Mouse (Mus musculus): ENCODE results near the gene Strn4. TPM values are rescaled to one million over a fixed set of nuclear protein-coding genes. Genes with fewer than 3 reads are reported as not detected.

Gene Strn4
- polyA plus RNA-seq, 1 experiment = 83.0 TPM

DNA sequence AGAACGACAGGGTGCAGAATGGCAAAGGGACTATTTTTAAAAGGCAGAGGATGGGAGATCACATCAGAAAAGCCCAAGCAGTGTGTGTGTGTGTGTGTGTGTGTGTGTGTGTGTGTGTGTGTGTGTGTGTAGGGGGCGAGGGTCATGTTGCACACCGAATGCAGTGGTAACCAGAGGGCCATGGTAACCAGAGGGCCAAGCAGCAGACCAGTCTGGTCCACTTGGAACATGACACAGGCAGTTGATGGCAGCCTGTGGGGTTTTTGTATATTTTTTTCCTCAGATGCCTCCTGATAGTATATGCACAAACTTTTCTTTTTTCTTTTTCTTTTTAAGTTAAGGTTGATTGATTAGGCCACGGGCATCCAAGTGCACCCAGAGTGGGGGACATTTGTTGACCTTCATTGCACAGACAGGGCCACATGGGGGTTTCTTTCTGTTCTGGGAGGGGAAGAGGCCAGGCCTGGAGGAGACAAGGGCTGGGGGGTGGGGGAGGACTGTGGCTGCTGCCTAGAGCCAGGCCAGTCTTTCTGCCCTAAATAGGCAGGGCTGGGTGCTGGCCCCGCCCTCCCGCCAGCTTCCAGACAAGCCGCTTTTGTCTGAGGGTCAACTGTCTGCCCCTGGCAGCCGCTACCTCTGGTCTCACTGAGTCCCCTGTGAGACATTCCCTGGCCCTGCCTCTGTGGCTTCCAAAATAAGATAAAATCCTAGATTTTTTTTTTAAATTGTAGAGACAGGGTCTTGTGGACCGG, 64.3 kb downstream of the Strn4 start:
- no peak overlapping the region for H3K4me3 ChIP-seq (replicated peaks)
- peaks cover 53% of the 10 kb centered on the region for H3K4me1 ChIP-seq
- peaks cover 50% of the 10 kb centered on the region for H3K27me3 ChIP-seq (replicated peaks)
- TF ChIP-seq GATA1 (IDR thresholded peaks at IDR 0.05; ENCODE audit: borderline replicate concordance, low read length) (no peak), FLI1 (IDR thresholded peaks at IDR 0.05; ENCODE audit: low read length) (no peak)
- peaks cover 14% of the 10 kb centered on the region for H3K9me3 ChIP-seq
- no peaks in the 10 kb centered on the region for H3K36me3 ChIP-seq (replicated peaks; ENCODE audit: low read length)

DNA sequence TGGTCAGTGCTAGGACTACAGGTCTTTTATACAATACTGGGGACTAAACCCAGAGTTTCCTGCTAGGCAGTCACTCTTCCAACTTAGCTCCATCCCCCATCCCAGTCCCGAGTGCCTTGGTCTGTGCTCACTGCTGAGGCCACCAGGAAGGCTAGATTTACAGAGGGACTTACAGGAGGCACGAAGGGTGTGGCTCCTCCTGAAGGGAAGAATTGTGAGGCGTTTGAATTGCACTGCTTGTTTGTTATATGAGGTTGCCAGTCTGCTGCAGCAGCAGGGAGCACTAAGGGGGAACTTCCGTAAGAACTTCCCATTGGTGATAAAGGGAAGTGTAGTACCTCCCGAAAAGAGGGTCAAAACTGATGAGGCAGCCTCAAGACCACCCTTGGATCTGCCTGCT, 64.9 kb downstream of the Strn4 start:
- TF ChIP-seq GATA1 (IDR thresholded peaks at IDR 0.05; ENCODE audit: borderline replicate concordance, low read length) (no peak), FLI1 (IDR thresholded peaks at IDR 0.05; ENCODE audit: low read length) (no peak)
- Histone ChIP-seq H3K9me3 (peaks cover 20% of the 10 kb centered on the region), H3K36me3 (replicated peaks; ENCODE audit: low read length) (no peaks in the 10 kb centered on the region), H3K4me1 (peaks cover 51% of the 10 kb centered on the region), H3K4me3 (replicated peaks) (no peak overlapping the region), H3K27me3 (replicated peaks) (peaks cover 54% of the 10 kb centered on the region)

DNA sequence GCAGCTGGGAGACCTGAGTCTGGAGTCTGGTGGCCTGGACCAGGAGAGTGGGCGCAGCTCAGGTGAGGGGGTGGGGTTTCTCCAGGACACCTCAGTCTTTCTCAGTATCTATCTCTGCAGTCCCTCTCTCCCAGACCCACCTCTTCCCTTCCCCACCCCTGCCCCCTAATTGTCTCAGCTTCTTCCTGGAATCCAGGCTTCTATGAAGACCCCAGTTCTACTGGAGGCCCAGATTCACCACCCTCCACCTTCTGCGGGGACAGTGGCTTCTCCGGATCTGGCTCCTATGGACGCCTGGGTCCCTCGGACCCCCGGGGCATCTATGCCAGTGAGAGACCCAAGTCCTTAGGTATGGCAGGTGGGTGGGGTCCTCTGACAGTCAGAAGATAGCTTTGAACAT, 67.5 kb downstream of the Strn4 start:
- H3K4me3 ChIP-seq (replicated peaks) = no peak overlapping the region
- TF ChIP-seq GATA1 (IDR thresholded peaks at IDR 0.05; ENCODE audit: borderline replicate concordance, low read length) (no peak), FLI1 (IDR thresholded peaks at IDR 0.05; ENCODE audit: low read length) (no peak)
- H3K27me3 ChIP-seq (replicated peaks) = peaks cover 72% of the 10 kb centered on the region
- peaks cover 33% of the 10 kb centered on the region for H3K9me3 ChIP-seq
- peaks cover 4% of the 10 kb centered on the region for H3K36me3 ChIP-seq (replicated peaks; ENCODE audit: low read length)
- peaks cover 34% of the 10 kb centered on the region for H3K4me1 ChIP-seq

DNA sequence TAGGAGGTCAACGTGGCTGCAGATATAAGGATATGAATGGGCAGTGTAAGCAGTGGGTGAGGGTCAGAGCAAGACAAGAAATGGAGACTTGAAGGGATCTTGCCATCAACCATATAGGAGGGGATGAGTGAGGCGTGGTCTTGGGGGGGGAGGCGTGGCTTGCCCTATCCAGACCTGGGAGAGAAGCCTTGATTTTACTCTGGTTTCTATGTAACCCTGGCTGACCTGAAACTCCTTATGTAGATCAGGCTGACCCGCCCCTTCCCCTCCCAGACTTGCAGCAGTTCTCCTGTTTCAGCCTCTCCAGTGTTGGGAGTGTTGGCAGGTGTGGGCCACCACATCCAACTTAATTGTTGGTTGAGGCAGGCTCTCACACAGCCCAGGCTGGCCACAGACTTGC, 68.6 kb downstream of the Strn4 start:
- peaks cover 4% of the 10 kb centered on the region for H3K36me3 ChIP-seq (replicated peaks; ENCODE audit: low read length)
- H3K27me3 ChIP-seq (replicated peaks) = peaks cover 77% of the 10 kb centered on the region
- peaks cover 38% of the 10 kb centered on the region for H3K4me1 ChIP-seq
- TF ChIP-seq GATA1 (IDR thresholded peaks at IDR 0.05; ENCODE audit: borderline replicate concordance, low read length) (no peak), FLI1 (IDR thresholded peaks at IDR 0.05; ENCODE audit: low read length) (no peak)
- no peak overlapping the region for H3K4me3 ChIP-seq (replicated peaks)
- peaks cover 33% of the 10 kb centered on the region for H3K9me3 ChIP-seq

DNA sequence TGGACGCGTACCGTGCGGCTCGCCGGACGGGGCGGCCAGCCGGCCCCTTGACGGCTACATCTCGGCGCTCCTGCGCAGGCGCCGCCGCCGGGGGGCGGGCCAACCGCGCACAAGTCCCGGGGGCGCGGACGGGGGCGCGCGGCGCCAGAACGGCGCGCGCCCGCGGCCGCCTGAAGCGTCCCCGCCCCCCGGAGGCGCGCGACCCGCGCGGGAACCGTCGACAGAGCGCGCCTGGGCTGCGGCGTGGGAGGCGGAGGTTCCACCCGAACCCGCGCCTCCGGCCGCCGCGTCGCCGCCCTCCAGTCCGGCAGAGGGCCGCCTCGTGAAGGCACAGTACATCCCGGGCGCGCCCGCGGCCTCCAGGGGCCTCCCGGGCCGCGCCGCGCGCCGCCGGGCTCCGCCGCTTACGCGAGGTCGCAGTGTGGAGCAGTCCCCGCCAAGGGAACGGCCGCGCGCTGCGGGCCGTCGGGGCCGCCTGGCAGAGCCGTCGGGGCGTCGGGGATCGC, 69.6 kb downstream of the Strn4 start:
- TF ChIP-seq FLI1 (IDR thresholded peaks at IDR 0.05; ENCODE audit: low read length) (no peak), GATA1 (IDR thresholded peaks at IDR 0.05; ENCODE audit: borderline replicate concordance, low read length) (no peak)
- Histone ChIP-seq H3K36me3 (replicated peaks; ENCODE audit: low read length) (peaks cover 4% of the 10 kb centered on the region), H3K4me3 (replicated peaks) (peak overlapping the region; percentile 70), H3K4me1 (peaks cover 28% of the 10 kb centered on the region), H3K27me3 (replicated peaks) (peaks cover 82% of the 10 kb centered on the region), H3K9me3 (peaks cover 37% of the 10 kb centered on the region)

DNA sequence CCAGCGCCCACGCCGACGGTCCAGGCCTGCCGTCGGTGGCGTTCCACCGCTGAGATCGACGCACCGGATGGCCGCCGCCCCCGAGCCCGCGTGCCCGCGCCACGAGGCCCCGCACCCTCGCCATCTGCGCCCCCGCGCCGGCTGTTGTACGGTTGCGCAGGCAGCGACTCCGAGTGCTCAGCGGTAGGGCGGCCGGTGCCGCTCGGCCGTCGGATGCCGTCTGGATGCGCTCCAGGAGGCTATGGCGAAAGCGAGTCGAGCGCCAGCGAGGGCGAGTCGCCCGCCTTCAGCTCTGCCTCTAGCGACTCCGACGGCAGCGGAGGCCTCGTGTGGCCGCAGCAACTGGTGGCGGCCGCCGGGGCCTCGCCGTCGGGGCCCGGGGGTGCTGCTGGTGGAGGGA, 70.2 kb downstream of the Strn4 start:
- H3K27me3 ChIP-seq (replicated peaks) = peaks cover 83% of the 10 kb centered on the region

More for the DNA sequence above, 70.2 kb downstream of the Strn4 start:
- Histone ChIP-seq H3K9me3 (peaks cover 37% of the 10 kb centered on the region), H3K4me3 (replicated peaks) (no peak overlapping the region), H3K36me3 (replicated peaks; ENCODE audit: low read length) (peaks cover 4% of the 10 kb centered on the region), H3K4me1 (peaks cover 26% of the 10 kb centered on the region)
- no peak for TF ChIP-seq FLI1 (IDR thresholded peaks at IDR 0.05; ENCODE audit: low read length)
- TF ChIP-seq GATA1 (IDR thresholded peaks at IDR 0.05; ENCODE audit: borderline replicate concordance, low read length) = no peak

Other genes with a start within 250 kb of the Strn4 start
- gene Arhgap35, start 200.9 kb upstream of the Strn4 start, polyA plus RNA-seq (2012; ENCODE audit: insufficient read depth, low replicate concordance) = 2.7 TPM in 2 replicates
- 0.10 TPM in 1 of 2 replicates, not detected in the other for gene Ceacam15, start 140.2 kb upstream of the Strn4 start, polyA plus RNA-seq (2012; ENCODE audit: insufficient read depth, low replicate concordance)
- gene Ceacam9, start 94.0 kb upstream of the Strn4 start, polyA plus RNA-seq (2012; ENCODE audit: insufficient read depth, low replicate concordance) = not detected in 2 replicates
- 1,190 and 1,969 TPM in 2 replicates for gene Ap2s1, start 77.5 kb upstream of the Strn4 start, polyA plus RNA-seq (2012; ENCODE audit: insufficient read depth, low replicate concordance)
- gene Slc1a5, start 34.5 kb upstream of the Strn4 start, polyA plus RNA-seq (2012; ENCODE audit: insufficient read depth, low replicate concordance) = 35.2 and 52.2 TPM in 2 replicates
- gene Fkrp, start 843 bp downstream of the Strn4 start, polyA plus RNA-seq (2012; ENCODE audit: insufficient read depth, low replicate concordance) = 14.8 and 21.1 TPM in 2 replicates
- 54.4 and 70.1 TPM in 2 replicates for gene Prkd2, start 27.0 kb downstream of the Strn4 start, polyA plus RNA-seq (2012; ENCODE audit: insufficient read depth, low replicate concordance)
- 3.3 and 10.9 TPM in 2 replicates for gene Dact3, start 59.4 kb downstream of the Strn4 start, polyA plus RNA-seq (2012; ENCODE audit: insufficient read depth, low replicate concordance)
- not detected in 2 replicates for gene Gng8, start 75.9 kb downstream of the Strn4 start, polyA plus RNA-seq (2012; ENCODE audit: insufficient read depth, low replicate concordance)
- gene Ptgir, start 90.6 kb downstream of the Strn4 start, polyA plus RNA-seq (2012; ENCODE audit: insufficient read depth, low replicate concordance) = 56.9 and 66.7 TPM in 2 replicates
- gene Calm3, start 108.2 kb downstream of the Strn4 start, polyA plus RNA-seq (2012; ENCODE audit: insufficient read depth, low replicate concordance) = 823 and 866 TPM in 2 replicates
- not detected in 2 replicates for gene Pnmal2, start 128.8 kb downstream of the Strn4 start, polyA plus RNA-seq (2012; ENCODE audit: insufficient read depth, low replicate concordance)
- not detected in 2 replicates for gene Pnmal1, start 143.8 kb downstream of the Strn4 start, polyA plus RNA-seq (2012; ENCODE audit: insufficient read depth, low replicate concordance)
- 0.06 and 1.4 TPM in 2 replicates for gene Gm42372, start 167.2 kb downstream of the Strn4 start, polyA plus RNA-seq (2012; ENCODE audit: insufficient read depth, low replicate concordance)
- 2.9 and 5.3 TPM in 2 replicates for gene Ccdc8, start 176.8 kb downstream of the Strn4 start, polyA plus RNA-seq (2012; ENCODE audit: insufficient read depth, low replicate concordance)
- gene Ppp5c, start 212.0 kb downstream of the Strn4 start, polyA plus RNA-seq (2012; ENCODE audit: insufficient read depth, low replicate concordance) = 55.6 and 70.0 TPM in 2 replicates
- 3.3 and 5.6 TPM in 2 replicates for gene Hif3a, start 246.5 kb downstream of the Strn4 start, polyA plus RNA-seq (2012; ENCODE audit: insufficient read depth, low replicate concordance)

All from megakaryocyte, embryonic 14.5 days (primary cell).